Mouse (Mus musculus) stomach, postnatal 0 days (tissue): ENCODE results near the gene Rnf111.

ENCODE experiments used
- CTCF ChIP-seq: IDR thresholded peaks from 2 replicates; pipeline ENCODE4 v1.5.1; 2016; ENCODE audit warnings: antibody characterized with exemption, low read depth, mild to moderate bottlenecking, moderate library complexity
- EP300 ChIP-seq: optimal IDR thresholded peaks from 2 replicates; pipeline ENCODE3; 2016; ENCODE audit warnings: antibody characterized with exemption

DNA sequence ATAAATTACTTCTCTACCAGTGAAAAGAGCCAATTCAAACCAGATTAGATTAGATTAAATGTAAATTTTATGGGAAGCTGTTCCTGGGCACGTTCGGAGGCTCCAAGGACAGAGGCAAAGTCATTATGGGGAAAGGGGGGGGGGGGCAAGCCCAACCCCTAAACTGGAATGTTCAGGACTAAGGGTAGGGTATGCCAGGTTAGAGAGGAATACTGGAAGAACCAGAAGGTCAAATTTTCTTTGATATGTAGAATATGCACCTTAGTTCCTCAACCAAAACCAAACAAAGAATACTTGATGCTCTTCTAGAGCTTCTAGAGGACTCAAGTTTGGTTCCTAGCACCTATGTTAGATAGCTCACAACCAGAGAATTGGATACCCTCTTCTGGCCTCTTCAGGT lies 16.1 kb downstream of the Rnf111 start:
- TF ChIP-seq CTCF = no peak
- no peak for TF ChIP-seq EP300
